Mouse (Mus musculus): ENCODE measurements around the gene Ttc28. TPM values are rescaled to one million over a fixed set of nuclear protein-coding genes. Genes with fewer than 3 reads are reported as not detected.
"Not testable (repeated sequence)": the region's sequence is repeated elsewhere in the genome, so short reads cannot be mapped to it uniquely, and the experiment has no call there.

The Ttc28 gene
- polyA plus RNA-seq, 1 experiment from 2014 or later, result 4.2 TPM

- 0 out of 2 replicates have a peak, but pooled peaks have one; percentile 25 for ATAC-seq
Measured at GRCm38 (mm10) chr5:111254362-111254761, 374.8 kb downstream of the Ttc28 start.

DNA sequence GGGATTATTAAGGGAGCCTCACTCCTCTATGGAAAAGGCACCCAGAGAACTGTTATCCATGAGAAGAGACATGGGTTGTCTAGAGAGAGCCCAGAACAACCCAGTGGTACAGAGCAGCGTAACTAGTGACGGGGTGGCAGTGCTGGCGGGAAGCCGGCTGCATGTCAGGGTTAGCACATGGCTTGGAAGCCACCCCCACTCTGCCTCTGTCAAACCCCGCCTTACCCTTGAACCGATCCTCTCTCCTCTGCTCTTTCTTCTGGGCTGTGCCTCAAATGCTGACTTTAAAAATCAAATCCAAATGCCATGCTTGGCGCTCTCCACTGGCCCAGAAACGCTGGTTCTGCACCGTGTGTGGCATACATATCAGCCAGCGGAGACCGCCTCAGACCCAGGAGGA lies 375.2 kb downstream of the Ttc28 start:
- Histone ChIP-seq H3K4me3 (ENCODE audit: low read length) (no peak overlapping the region), H3K27me3 (replicated peaks; ENCODE audit: control insufficient read depth, insufficient read depth, low read length) (no peaks in the 10 kb centered on the region), H3K4me2 (ENCODE audit: low read depth, low read length) (no peak overlapping the region), H3K4me1 (ENCODE audit: control insufficient read depth, insufficient read depth, low read length) (peaks cover 4% of the 10 kb centered on the region; the same call in 1 of the 2 replicates), H3K27ac (ENCODE audit: low read length) (no peak overlapping the region), H3K36me3 (ENCODE audit: control insufficient read depth, insufficient read depth, low read length) (no peaks in the 10 kb centered on the region), H3K9ac (ENCODE audit: low read depth, low read length) (no peak overlapping the region), H3K9me3 (ENCODE audit: control insufficient read depth, low read length) (no peaks in the 10 kb centered on the region)
- no peak for ATAC-seq
- WGBS, result 80% methylated on average over 11 of the region's 11 CpGs

More at GRCm38 (mm10) chr5:111254362-111254761, 374.8 kb downstream of the Ttc28 start:
- Histone ChIP-seq H3K4me1 (ENCODE audit: control insufficient read depth, insufficient read depth, low read length) (peaks cover 4% of the 10 kb centered on the region; the same call in 1 of the 2 replicates), H3K4me2 (ENCODE audit: low read depth, low read length) (no peak overlapping the region), H3K27ac (ENCODE audit: low read length) (no peak overlapping the region), H3K27me3 (replicated peaks; ENCODE audit: control insufficient read depth, insufficient read depth, low read length) (no peaks in the 10 kb centered on the region), H3K9me3 (ENCODE audit: control insufficient read depth, low read length) (no peaks in the 10 kb centered on the region), H3K9ac (ENCODE audit: low read depth, low read length) (no peak overlapping the region), H3K36me3 (ENCODE audit: control insufficient read depth, insufficient read depth, low read length) (no peaks in the 10 kb centered on the region), H3K4me3 (ENCODE audit: low read length) (no peak overlapping the region)
- 87% methylated on average over 9 of the region's 9 CpGs for WGBS

DNA sequence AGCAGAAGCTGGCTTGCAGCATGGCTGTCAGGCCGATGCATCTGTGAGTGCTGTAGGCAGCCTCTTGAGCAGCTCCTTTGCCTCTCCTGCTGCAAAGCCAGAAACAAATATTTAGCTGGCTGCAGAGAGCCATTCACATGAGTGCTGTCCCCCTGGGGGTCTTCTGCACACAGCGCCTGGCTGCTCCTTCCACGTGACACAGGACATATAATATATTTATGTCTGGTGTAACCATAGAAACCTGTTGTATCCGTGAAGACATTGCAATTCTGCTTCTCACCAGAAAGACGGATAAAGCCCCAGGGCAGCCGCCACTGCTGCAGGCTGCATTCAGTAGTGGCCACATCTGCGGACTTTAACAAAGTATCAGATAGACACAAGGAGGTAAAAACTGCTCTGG lies 376.6 kb downstream of the Ttc28 start:
- 42% methylated on average over 7 of the region's 7 CpGs for WGBS
- Histone ChIP-seq H3K4me2 (ENCODE audit: low read depth, low read length) (no peak overlapping the region), H3K9ac (ENCODE audit: low read depth, low read length) (no peak overlapping the region), H3K4me1 (ENCODE audit: control insufficient read depth, insufficient read depth, low read length) (peaks cover 4% of the 10 kb centered on the region; the same call in 1 of the 2 replicates), H3K36me3 (ENCODE audit: control insufficient read depth, insufficient read depth, low read length) (no peaks in the 10 kb centered on the region), H3K27ac (ENCODE audit: low read length) (0 out of 2 replicates have a peak overlapping the region, but pooled peaks have one; percentile 1), H3K4me3 (ENCODE audit: low read length) (no peak overlapping the region), H3K9me3 (ENCODE audit: control insufficient read depth, low read length) (no peaks in the 10 kb centered on the region), H3K27me3 (replicated peaks; ENCODE audit: control insufficient read depth, insufficient read depth, low read length) (no peaks in the 10 kb centered on the region)
- ATAC-seq, result no peak

DNA sequence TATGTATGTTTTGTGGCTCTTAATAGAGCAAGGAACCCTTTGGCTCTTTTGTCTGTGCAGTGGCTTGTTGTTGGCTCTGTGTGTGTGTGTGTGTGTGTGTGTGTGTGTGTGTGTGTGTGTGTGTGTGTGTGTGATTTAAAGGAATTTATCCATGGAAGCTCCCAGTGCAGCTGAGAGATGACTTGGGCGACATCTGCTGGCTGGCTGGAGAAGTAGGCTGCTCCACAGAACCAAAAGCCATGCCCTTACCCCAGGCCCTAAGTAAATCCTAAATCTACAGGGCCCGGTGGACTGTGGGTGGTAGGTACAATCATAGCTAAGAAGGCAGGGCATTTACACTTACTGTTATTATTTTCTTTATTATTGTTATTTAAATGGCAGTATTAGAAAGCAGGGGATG lies 377.5 kb downstream of the Ttc28 start:
- no peak for ATAC-seq
- WGBS, result 2% methylated on average over 2 of the region's 2 CpGs

DNA sequence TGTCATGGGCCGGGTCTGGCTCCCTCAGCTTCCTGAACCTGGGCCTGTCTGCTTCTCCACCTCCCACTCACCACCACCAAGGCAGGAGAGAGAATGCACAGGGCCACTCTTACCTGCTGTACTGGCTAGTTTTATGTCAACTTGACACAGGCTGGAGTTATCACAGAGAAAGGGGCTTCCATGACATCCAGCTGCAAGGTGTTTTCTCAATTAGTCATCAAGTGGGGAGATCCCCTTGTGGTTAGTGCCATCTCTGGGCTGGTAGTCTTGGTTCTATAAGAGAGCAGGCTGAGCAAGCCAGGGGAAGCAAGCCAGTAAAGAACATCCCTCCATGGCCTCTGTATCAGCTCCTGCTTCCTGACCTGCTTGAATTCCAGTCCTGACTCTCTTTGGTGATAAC lies 381.6 kb downstream of the Ttc28 start:
- not testable (repeated sequence) for H3K36me3 ChIP-seq (ENCODE audit: control insufficient read depth, insufficient read depth, low read length); H3K27ac ChIP-seq (ENCODE audit: low read length); H3K27me3 ChIP-seq (replicated peaks; ENCODE audit: control insufficient read depth, insufficient read depth, low read length); H3K4me3 ChIP-seq (ENCODE audit: low read length); H3K9ac ChIP-seq (ENCODE audit: low read depth, low read length); ATAC-seq; H3K9me3 ChIP-seq (ENCODE audit: control insufficient read depth, low read length); H3K4me2 ChIP-seq (ENCODE audit: low read depth, low read length)
- 93% methylated on average over 1 of the region's 1 CpGs for WGBS
- peaks cover 27% of the 10 kb centered on the region for H3K4me1 ChIP-seq (ENCODE audit: control insufficient read depth, insufficient read depth, low read length)

More for the DNA sequence above, 377.5 kb downstream of the Ttc28 start:
- Histone ChIP-seq H3K27ac (ENCODE audit: low read length) (no peak overlapping the region), H3K9ac (ENCODE audit: low read depth, low read length) (no peak overlapping the region), H3K4me1 (ENCODE audit: control insufficient read depth, insufficient read depth, low read length) (peaks cover 11% of the 10 kb centered on the region), H3K4me2 (ENCODE audit: low read depth, low read length) (no peak overlapping the region), H3K27me3 (replicated peaks; ENCODE audit: control insufficient read depth, insufficient read depth, low read length) (no peaks in the 10 kb centered on the region), H3K4me3 (ENCODE audit: low read length) (no peak overlapping the region), H3K36me3 (ENCODE audit: control insufficient read depth, insufficient read depth, low read length) (no peaks in the 10 kb centered on the region), H3K9me3 (ENCODE audit: control insufficient read depth, low read length) (no peaks in the 10 kb centered on the region)

GRCm38 (mm10) chr5:111261733-111262573 lies 382.4 kb downstream of the Ttc28 start:
- Histone ChIP-seq H3K27me3 (replicated peaks; ENCODE audit: control insufficient read depth, insufficient read depth, low read length) (no peaks in the 10 kb centered on the region), H3K9me3 (ENCODE audit: control insufficient read depth, low read length) (0 out of 2 replicates have a peak, but pooled peaks cover 4% of the 10 kb centered on the region), H3K4me1 (ENCODE audit: control insufficient read depth, insufficient read depth, low read length) (peaks cover 27% of the 10 kb centered on the region), H3K36me3 (ENCODE audit: control insufficient read depth, insufficient read depth, low read length) (0 out of 2 replicates have a peak, but pooled peaks cover 4% of the 10 kb centered on the region), H3K27ac (ENCODE audit: low read length) (peak overlapping the region; percentile 78), H3K9ac (ENCODE audit: low read depth, low read length) (peak overlapping the region; percentile 52), H3K4me3 (ENCODE audit: low read length) (no peak overlapping the region), H3K4me2 (ENCODE audit: low read depth, low read length) (no peak overlapping the region)
- peak; percentile 37 for ATAC-seq
- WGBS, result 51% methylated on average over 13 of the region's 13 CpGs

DNA sequence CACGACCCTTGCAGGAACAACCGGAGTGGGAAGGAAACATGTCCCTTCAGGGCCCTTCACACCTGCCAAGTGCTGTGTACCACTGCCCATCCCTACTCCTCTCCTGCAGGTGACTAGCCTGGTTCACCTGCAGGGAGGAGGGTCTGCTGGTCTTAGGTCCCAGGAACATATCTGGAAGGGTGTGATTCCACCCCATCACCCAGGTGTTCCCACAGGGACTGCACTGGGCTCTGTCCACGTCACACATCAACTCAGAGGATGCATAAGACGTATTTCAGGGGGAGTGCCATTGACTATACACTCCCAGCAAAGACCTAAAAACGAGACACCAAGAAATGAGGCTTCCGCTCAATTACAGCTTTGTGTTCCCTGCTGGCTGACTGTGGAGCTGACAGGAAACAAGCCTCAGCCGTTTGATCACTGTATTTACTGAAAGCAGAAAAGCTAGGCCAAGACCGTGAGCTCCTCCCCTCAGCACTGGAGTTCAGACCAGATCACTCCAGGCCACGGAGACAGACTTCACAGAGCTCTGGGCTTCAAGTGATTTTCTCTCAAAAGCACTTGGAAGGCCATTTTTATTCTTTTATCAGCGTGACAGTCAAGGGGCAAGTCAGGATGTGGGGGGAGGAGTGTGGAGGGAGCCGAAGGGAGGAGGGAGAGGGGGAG lies 383.1 kb downstream of the Ttc28 start:
- H3K36me3 ChIP-seq (ENCODE audit: control insufficient read depth, insufficient read depth, low read length), result 0 out of 2 replicates have a peak, but pooled peaks cover 4% of the 10 kb centered on the region
- WGBS, result 26% methylated on average over 11 of the region's 11 CpGs
- peak overlapping the region; percentile 78 for H3K27ac ChIP-seq (ENCODE audit: low read length)
- H3K4me1 ChIP-seq (ENCODE audit: control insufficient read depth, insufficient read depth, low read length), result peaks cover 27% of the 10 kb centered on the region
- ATAC-seq, result peak; percentile 70
- no peak overlapping the region for H3K4me2 ChIP-seq (ENCODE audit: low read depth, low read length)
- H3K9me3 ChIP-seq (ENCODE audit: control insufficient read depth, low read length), result 0 out of 2 replicates have a peak, but pooled peaks cover 4% of the 10 kb centered on the region
- no peaks in the 10 kb centered on the region for H3K27me3 ChIP-seq (replicated peaks; ENCODE audit: control insufficient read depth, insufficient read depth, low read length)
- H3K9ac ChIP-seq (ENCODE audit: low read depth, low read length), result peak overlapping the region; percentile 52
- no peak overlapping the region for H3K4me3 ChIP-seq (ENCODE audit: low read length)

- H3K4me3 ChIP-seq (ENCODE audit: low read length), result no peak overlapping the region
- H3K27me3 ChIP-seq (replicated peaks; ENCODE audit: control insufficient read depth, insufficient read depth, low read length), result no peaks in the 10 kb centered on the region
- H3K9ac ChIP-seq (ENCODE audit: low read depth, low read length), result no peak overlapping the region
- 0 out of 2 replicates have a peak, but pooled peaks cover 4% of the 10 kb centered on the region for H3K9me3 ChIP-seq (ENCODE audit: control insufficient read depth, low read length)
- H3K4me1 ChIP-seq (ENCODE audit: control insufficient read depth, insufficient read depth, low read length), result peaks cover 27% of the 10 kb centered on the region
- H3K36me3 ChIP-seq (ENCODE audit: control insufficient read depth, insufficient read depth, low read length), result 0 out of 2 replicates have a peak, but pooled peaks cover 4% of the 10 kb centered on the region
- no peak overlapping the region for H3K4me2 ChIP-seq (ENCODE audit: low read depth, low read length)
- H3K27ac ChIP-seq (ENCODE audit: low read length), result peak overlapping the region; percentile 78
- ATAC-seq, result no peak
- WGBS, result 33% methylated on average over 5 of the region's 5 CpGs
Measured at GRCm38 (mm10) chr5:111263370-111263769, 383.8 kb downstream of the Ttc28 start.

- no peak overlapping the region for H3K9ac ChIP-seq (ENCODE audit: low read depth, low read length)
- H3K27ac ChIP-seq (ENCODE audit: low read length), result no peak overlapping the region
- no peak overlapping the region for H3K4me3 ChIP-seq (ENCODE audit: low read length)
- no peaks in the 10 kb centered on the region for H3K27me3 ChIP-seq (replicated peaks; ENCODE audit: control insufficient read depth, insufficient read depth, low read length)
- H3K36me3 ChIP-seq (ENCODE audit: control insufficient read depth, insufficient read depth, low read length), result 0 out of 2 replicates have a peak, but pooled peaks cover 4% of the 10 kb centered on the region
- H3K4me1 ChIP-seq (ENCODE audit: control insufficient read depth, insufficient read depth, low read length), result peaks cover 27% of the 10 kb centered on the region
- H3K4me2 ChIP-seq (ENCODE audit: low read depth, low read length), result no peak overlapping the region
- 0 out of 2 replicates have a peak, but pooled peaks cover 4% of the 10 kb centered on the region for H3K9me3 ChIP-seq (ENCODE audit: control insufficient read depth, low read length)
- ATAC-seq, result no peak
- WGBS, result 76% methylated on average over 7 of the region's 7 CpGs
Measured at GRCm38 (mm10) chr5:111264488-111264887, 384.9 kb downstream of the Ttc28 start.
